Mouse (Mus musculus) CH12.LX (cell line): ENCODE data around the gene 4921539E11Rik. TPM values are rescaled to one million over a fixed set of nuclear protein-coding genes. Genes with fewer than 3 reads are reported as not detected.

ENCODE experiments used
- DNase-seq: peaks from one replicate; pipeline ENCODE4 v3.0.0-alpha.2; 2013; ENCODE audit errors: extremely low read depth
- H3K27ac ChIP-seq: 2 replicates; pipeline ENCODE4 v1.5.1; 2012; ENCODE audit warnings: low read depth, mild to moderate bottlenecking, control low read depth, moderate library complexity; ENCODE audit not compliant: insufficient read depth
- H3K27me3 ChIP-seq: replicated peaks from 2 replicates; pipeline ENCODE3; 2012; ENCODE audit warnings: inconsistent platforms
- H3K36me3 ChIP-seq, 2 experiments: replicated peaks in 1 of 2; 2 replicates each; pipeline versions ENCODE3 to v1.6.1; 2012; ENCODE audit warnings: inconsistent platforms in 1 of 2, low read length in 1 of 2, mild to moderate bottlenecking in 1 of 2, mixed read lengths in 1 of 2, moderate library complexity in 1 of 2; ENCODE audit not compliant: control insufficient read depth in 1 of 2, insufficient read depth in 1 of 2
- H3K4me1 ChIP-seq, 2 experiments: 2 replicates each; pipeline ENCODE4 v1.6.1; 2012; ENCODE audit warnings: inconsistent platforms in 1 of 2, moderate library complexity in 1 of 2; ENCODE audit not compliant: insufficient read depth in 2 of 2, control insufficient read depth in 1 of 2
- H3K4me2 ChIP-seq: 2 replicates; pipeline ENCODE4 v1.6.1; 2012; ENCODE audit warnings: low read depth, mild to moderate bottlenecking, control low read depth; ENCODE audit not compliant: poor library complexity, insufficient read depth, severe bottlenecking
- H3K4me3 ChIP-seq, 3 experiments: fragments of 150-350 bp in 1 of 3; sonication (generic) in 1 of 3; replicated peaks in 1 of 3; 2 replicates each; pipeline versions ENCODE3 to v1.5.1; 2011 to 2012; ENCODE audit warnings: low read depth in 2 of 3, low read length in 2 of 3, mild to moderate bottlenecking in 2 of 3, moderate library complexity in 2 of 3, control low read depth in 1 of 3, improper control_type of control experiment in 1 of 3, inconsistent platforms in 1 of 3, mixed read lengths in 1 of 3; ENCODE audit not compliant: poor library complexity in 1 of 3
- H3K79me2 ChIP-seq: replicated peaks from 2 replicates; pipeline ENCODE4 v1.6.1; 2012; ENCODE audit warnings: mild to moderate bottlenecking, moderate library complexity; ENCODE audit not compliant: control insufficient read depth, poor library complexity, insufficient read depth, severe bottlenecking; ENCODE audit errors: extremely low read depth
- H3K9ac ChIP-seq: 2 replicates; pipeline ENCODE4 v1.6.1; 2012; ENCODE audit warnings: low read depth, mild to moderate bottlenecking, control low read depth, moderate library complexity; ENCODE audit not compliant: insufficient read depth
- H3K9me3 ChIP-seq: replicated peaks from 2 replicates; pipeline ENCODE3; 2012; ENCODE audit warnings: low read length, inconsistent platforms, mixed read lengths
- CHD1 ChIP-seq: IDR thresholded peaks from 2 replicates; pipeline ENCODE4 v1.6.1; 2012; ENCODE audit warnings: low read depth, low read length, improper control_type of control experiment, inconsistent platforms
- CHD2 ChIP-seq: IDR thresholded peaks from 2 replicates; pipeline ENCODE4 v1.6.1; 2011; ENCODE audit warnings: low read length, improper control_type of control experiment
- CTCF ChIP-seq, 2 experiments: IDR thresholded peaks in 1 of 2; conservative IDR thresholded peaks in 1 of 2; 2 replicates each; pipeline ENCODE4 v1.5.1; 2011 to 2012; ENCODE audit warnings: low read depth in 2 of 2, low read length in 2 of 2, improper control_type of control experiment in 1 of 2, inconsistent platforms in 1 of 2, mild to moderate bottlenecking in 1 of 2, moderate library complexity in 1 of 2
- EP300 ChIP-seq: IDR thresholded peaks from 2 replicates; pipeline ENCODE4 v1.6.1; 2011; ENCODE audit warnings: low read length, improper control_type of control experiment
- ETS1 ChIP-seq: conservative IDR thresholded peaks from 2 replicates; pipeline ENCODE4 v1.6.1; 2012; ENCODE audit warnings: low read depth, mild to moderate bottlenecking, inconsistent platforms, low read length, improper control_type of control experiment, moderate library complexity
- GABPA ChIP-seq: IDR thresholded peaks from 2 replicates; pipeline ENCODE4 v1.6.1; 2012; ENCODE audit warnings: low read depth, low read length, improper control_type of control experiment, inconsistent platforms; ENCODE audit not compliant: insufficient replicate concordance
- HCFC1 ChIP-seq: IDR thresholded peaks from 2 replicates; pipeline ENCODE4 v1.6.1; 2012; ENCODE audit warnings: low read depth, mild to moderate bottlenecking, inconsistent platforms, low read length, improper control_type of control experiment
- IRF4 ChIP-seq: IDR thresholded peaks from 2 replicates; pipeline ENCODE4 v1.6.1; 2014; ENCODE audit warnings: low read depth, mild to moderate bottlenecking, inconsistent platforms, low read length, improper control_type of control experiment
- KAT2A ChIP-seq: IDR thresholded peaks from 2 replicates; pipeline ENCODE4 v1.6.1; 2012; ENCODE audit warnings: low read length, improper control_type of control experiment, inconsistent platforms; ENCODE audit not compliant: insufficient replicate concordance
- MAFK ChIP-seq: IDR thresholded peaks from 2 replicates; pipeline ENCODE4 v1.6.1; 2011; ENCODE audit warnings: low read length, improper control_type of control experiment; ENCODE audit not compliant: insufficient replicate concordance
- MAX ChIP-seq: IDR thresholded peaks from 2 replicates; pipeline ENCODE4 v1.6.1; 2011; ENCODE audit warnings: low read length, improper control_type of control experiment
- MAZ ChIP-seq: IDR thresholded peaks from 2 replicates; pipeline ENCODE4 v1.6.1; 2012; ENCODE audit warnings: low read depth, mild to moderate bottlenecking, inconsistent platforms, low read length, improper control_type of control experiment, moderate library complexity
- MEF2A ChIP-seq: IDR thresholded peaks from 2 replicates; pipeline ENCODE4 v1.6.1; 2014; ENCODE audit warnings: low read depth, mild to moderate bottlenecking, inconsistent platforms, low read length, improper control_type of control experiment, borderline replicate concordance
- MYC ChIP-seq: IDR thresholded peaks from 2 replicates; pipeline ENCODE4 v1.6.1; 2011; ENCODE audit warnings: low read depth, mild to moderate bottlenecking, improper control_type of control experiment, low read length
- NELFE ChIP-seq: IDR thresholded peaks from 2 replicates; pipeline ENCODE4 v1.6.1; 2011; ENCODE audit warnings: low read depth, low read length, improper control_type of control experiment
- RCOR1 ChIP-seq: conservative IDR thresholded peaks from 2 replicates; pipeline ENCODE4 v1.6.1; 2012; ENCODE audit warnings: low read depth, mild to moderate bottlenecking, inconsistent platforms, low read length, improper control_type of control experiment
- TBP ChIP-seq: conservative IDR thresholded peaks from 2 replicates; pipeline ENCODE4 v1.6.1; 2011; ENCODE audit warnings: low read depth, low read length, improper control_type of control experiment
- USF1 ChIP-seq: IDR thresholded peaks from 2 replicates; pipeline ENCODE4 v1.6.1; 2014; ENCODE audit warnings: low read depth, mild to moderate bottlenecking, inconsistent platforms, low read length, improper control_type of control experiment
- USF2 ChIP-seq: conservative IDR thresholded peaks from 2 replicates; pipeline ENCODE4 v1.6.1; 2011; ENCODE audit warnings: low read depth, low read length, improper control_type of control experiment
- ZC3H11A ChIP-seq: IDR thresholded peaks from 2 replicates; pipeline ENCODE4 v1.6.1; 2012; ENCODE audit warnings: low read depth, mild to moderate bottlenecking, inconsistent platforms, low read length, improper control_type of control experiment
- dilution Hi-C: fragments of 300-500 bp; cut with MboI; formaldehyde crosslinking; loops from 2 replicates; pipeline ENCODE4 v1.14.3; 2020; ENCODE audit warnings: low sequenced_read_pairs; ENCODE audit not compliant: extremely low pct_unique_long_range_greater_than_20kb, extremely low pct_ligation_motif_present
- in situ Hi-C: fragments of 300-500 bp; cut with MboI; formaldehyde crosslinking; loops from 3 replicates; pipeline ENCODE4 v1.14.3; 2019; ENCODE audit warnings: low sequenced_read_pairs, low pct_ligation_motif_present, low pct_unique_long_range_greater_than_20kb, mixed read lengths
- polyA plus RNA-seq: library from polyadenylated mRNA; unstranded; fragments of >175 nt; gene quantifications from 2 replicates; pipeline ENCODE4 v1.2.1, GENCODE M21; 2012; ENCODE audit warnings: low read depth; ENCODE audit not compliant: insufficient read length
- total RNA-seq, 2 experiments: library from RNA; depleted of rRNA; stranded (reverse); fragments of 300-350 nt in 1 of 2; fragments of >200 nt in 1 of 2; gene quantifications; 2 replicates each; pipeline ENCODE4 v1.2.3; 2012 to 2014

4921539E11Rik gene
- total and polyA plus RNA-seq, 3 experiments, result not detected

GRCm38 (mm10) chr4:103314526-103314910 is 23.9 kb upstream of the 4921539E11Rik start:
- DNase-seq, result no peak
- in situ Hi-C loops (no loop called here), dilution Hi-C loops (no loop called here)
- H3K4me3 ChIP-seq, result peak overlapping the region in 2 of 3 experiments; percentile 62 to 73
- no peaks in the 10 kb centered on the region for H3K9me3 ChIP-seq
- peak overlapping the region; percentile 75 for H3K4me2 ChIP-seq
- H3K27ac ChIP-seq, result no peak overlapping the region
- peak overlapping the region; percentile 91; the same call in 1 of the 2 replicates for H3K9ac ChIP-seq
- peaks cover 0 to 11% of the 10 kb centered on the region in 2 experiments for H3K36me3 ChIP-seq
- no peaks in the 10 kb centered on the region; the same call in 1 of the 2 replicates for H3K79me2 ChIP-seq
- peaks cover 0 to 12% of the 10 kb centered on the region in 2 experiments; a peak in 2 of 4 replicates for H3K4me1 ChIP-seq
- peaks cover 2% of the 10 kb centered on the region for H3K27me3 ChIP-seq
- no peak for TF ChIP-seq MAFK
- no peak for TF ChIP-seq HCFC1
- no peak for TF ChIP-seq MYC
- TF ChIP-seq IRF4, result no peak
- TF ChIP-seq CHD1, result no peak
- TF ChIP-seq USF1, result no peak
- TF ChIP-seq CHD2, result no peak
- TF ChIP-seq MAX, result no peak
- TF ChIP-seq USF2, result no peak
- TF ChIP-seq GABPA, result no peak
- TF ChIP-seq TBP, result no peak
- no peak for TF ChIP-seq MEF2A
- TF ChIP-seq CTCF (conservative IDR thresholded peaks at IDR 0.05 in 1 of 2, IDR thresholded peaks at IDR 0.05 in 1 of 2; ENCODE audit: low read depth in 2 of 2, low read length in 2 of 2), result no peak
- no peak for TF ChIP-seq KAT2A
- TF ChIP-seq ZC3H11A, result no peak
- TF ChIP-seq ETS1, result no peak
- TF ChIP-seq RCOR1, result no peak
- TF ChIP-seq MAZ, result no peak
- TF ChIP-seq NELFE, result no peak
- TF ChIP-seq EP300, result no peak
- TF ChIP-seq, all 38 proteins: peak for 0
